Mouse (Mus musculus) hindbrain, postnatal 0 days (tissue): ENCODE results near the gene Rab31. TPM values are rescaled to one million over a fixed set of nuclear protein-coding genes. Genes with fewer than 3 reads are reported as not detected.
A peak's percentile ranks its signal among the peaks of the same experiment; 100 is the strongest.

ENCODE experiments used
- ATAC-seq: fragments of 200-750 bp; cut with Nextera tagmentation; 2 replicates; pipeline ENCODE4 v1.8.0; 2017; ENCODE audit warnings: mild to moderate bottlenecking, moderate TSS enrichment, moderate library complexity
- DNase-seq: peaks from one replicate; pipeline ENCODE4 v3.0.0-alpha.2; 2015; ENCODE audit warnings: low spot score
- H3K27ac ChIP-seq: fragments of 300-500 bp; sonication (generic); 2 replicates; pipeline ENCODE4 v1.5.1; 2014; ENCODE audit warnings: mild to moderate bottlenecking
- H3K27me3 ChIP-seq: fragments of 300-500 bp; sonication (generic); 2 replicates; pipeline ENCODE4 v1.6.1; 2014; ENCODE audit warnings: low read length, mixed read lengths; ENCODE audit not compliant: insufficient read depth
- H3K36me3 ChIP-seq: fragments of 300-500 bp; sonication (generic); 2 replicates; pipeline ENCODE4 v1.6.1; 2014; ENCODE audit warnings: low read length, mixed read lengths; ENCODE audit not compliant: insufficient read depth
- H3K4me1 ChIP-seq: fragments of 300-500 bp; sonication (generic); 2 replicates; pipeline ENCODE4 v1.6.1; 2014; ENCODE audit warnings: antibody characterized with exemption, low read length, mixed read lengths; ENCODE audit not compliant: insufficient read depth
- H3K4me2 ChIP-seq: fragments of 300-500 bp; sonication (generic); 2 replicates; pipeline ENCODE4 v1.6.1; 2014; ENCODE audit warnings: low read depth, mild to moderate bottlenecking, low read length, moderate library complexity, mixed read lengths
- H3K4me3 ChIP-seq: fragments of 300-500 bp; sonication (generic); 2 replicates; pipeline ENCODE4 v1.5.1; 2014; ENCODE audit warnings: low read length
- H3K9ac ChIP-seq: fragments of 300-500 bp; sonication (generic); replicated peaks from 2 replicates; pipeline ENCODE4 v1.6.1; 2014; ENCODE audit warnings: mild to moderate bottlenecking, low read length, moderate library complexity, mixed read lengths
- H3K9me3 ChIP-seq: fragments of 300-500 bp; sonication (generic); 2 replicates; pipeline ENCODE4 v1.6.1; 2016; ENCODE audit warnings: low read length, mixed read lengths
- CTCF ChIP-seq: IDR thresholded peaks from 2 replicates; pipeline ENCODE4 v1.5.1; 2016; ENCODE audit warnings: antibody characterized with exemption, control low read depth, low read depth
- WGBS: fragments of 180-500 bp; shearing (Covaris S2); extraction: QIAGEN DNeasy Blood & Tissue Kit; methylation state at CpG from one replicate; pipeline ENCODE4 v1.1.7; 2014; 5-methylcytosine and 5-hydroxymethylcytosine counted together
- polyA plus RNA-seq: library from polyadenylated mRNA; unstranded; fragments of >200 nt; fragmentation: Nextera tagmentation; extraction: Ambion mirVana; gene quantifications from 2 replicates; pipeline ENCODE4 v1.2.1, GENCODE M21; 2015
- total RNA-seq: library from RNA; depleted of rRNA; stranded (reverse); fragments of >200 nt; gene quantifications from 2 replicates; pipeline ENCODE4 v1.2.3, GENCODE M21; 2014

Rab31 gene
- total and polyA plus RNA-seq, 2 experiments from 2014 or later, result 67.2 to 88.1 TPM

GRCm38 (mm10) chr17:65789576-65789975 lies 17.0 kb upstream of the Rab31 start:
- no peak overlapping the region for H3K4me3 ChIP-seq
- no peak overlapping the region for H3K4me2 ChIP-seq
- no peak for DNase-seq
- H3K9me3 ChIP-seq, result no peaks in the 10 kb centered on the region
- peaks cover 6% of the 10 kb centered on the region; the same call in 1 of the 2 replicates for H3K4me1 ChIP-seq
- H3K27ac ChIP-seq, result no peak overlapping the region
- 94% methylated on average over 6 of the region's 6 CpGs for WGBS
- ATAC-seq, result no peak
- no peak overlapping the region for H3K9ac ChIP-seq
- no peak for TF ChIP-seq CTCF
- H3K36me3 ChIP-seq, result no peaks in the 10 kb centered on the region
- no peaks in the 10 kb centered on the region for H3K27me3 ChIP-seq

GRCm38 (mm10) chr17:65788542-65789291 lies 16.2 kb upstream of the Rab31 start:
- Histone ChIP-seq H3K27me3 (no peaks in the 10 kb centered on the region), H3K36me3 (no peaks in the 10 kb centered on the region), H3K4me3 (no peak overlapping the region), H3K27ac (no peak overlapping the region), H3K9me3 (no peaks in the 10 kb centered on the region), H3K4me1 (peaks cover 9% of the 10 kb centered on the region; the same call in 1 of the 2 replicates), H3K4me2 (no peak overlapping the region), H3K9ac (no peak overlapping the region)
- no peak for TF ChIP-seq CTCF
- DNase-seq, result no peak
- ATAC-seq, result no peak
- WGBS, result 74% methylated on average over 12 of the region's 12 CpGs

- no peak overlapping the region for H3K27ac ChIP-seq
- H3K4me1 ChIP-seq, result peaks cover 9% of the 10 kb centered on the region; the same call in 1 of the 2 replicates
- H3K4me3 ChIP-seq, result no peak overlapping the region
- H3K27me3 ChIP-seq, result no peaks in the 10 kb centered on the region
- no peak for TF ChIP-seq CTCF
- H3K36me3 ChIP-seq, result no peaks in the 10 kb centered on the region
- no peak overlapping the region for H3K9ac ChIP-seq
- H3K9me3 ChIP-seq, result no peaks in the 10 kb centered on the region
- no peak for DNase-seq
- WGBS, result 87% methylated on average over 4 of the region's 4 CpGs
- no peak overlapping the region for H3K4me2 ChIP-seq
- ATAC-seq, result no peak
Observed at GRCm38 (mm10) chr17:65787261-65787660, 14.7 kb upstream of the Rab31 start.

GRCm38 (mm10) chr17:65786225-65786624 lies 13.7 kb upstream of the Rab31 start:
- DNase-seq (no peak), ATAC-seq (no peak)
- TF ChIP-seq CTCF, result peak; percentile 52
- 80% methylated on average over 7 of the region's 7 CpGs for WGBS
- Histone ChIP-seq H3K9me3 (no peaks in the 10 kb centered on the region), H3K4me2 (no peak overlapping the region), H3K4me1 (peaks cover 9% of the 10 kb centered on the region; the same call in 1 of the 2 replicates), H3K27me3 (no peaks in the 10 kb centered on the region), H3K27ac (no peak overlapping the region), H3K36me3 (no peaks in the 10 kb centered on the region), H3K9ac (no peak overlapping the region), H3K4me3 (no peak overlapping the region)

GRCm38 (mm10) chr17:65785707-65786106 lies 13.2 kb upstream of the Rab31 start:
- Histone ChIP-seq H3K36me3 (no peaks in the 10 kb centered on the region), H3K9me3 (no peaks in the 10 kb centered on the region), H3K9ac (no peak overlapping the region), H3K4me2 (no peak overlapping the region), H3K4me1 (peaks cover 9% of the 10 kb centered on the region; the same call in 1 of the 2 replicates), H3K27ac (no peak overlapping the region), H3K27me3 (no peaks in the 10 kb centered on the region), H3K4me3 (no peak overlapping the region)
- no peak for TF ChIP-seq CTCF
- ATAC-seq (no peak), DNase-seq (no peak)

GRCm38 (mm10) chr17:65784610-65785140 lies 12.1 kb upstream of the Rab31 start:
- H3K9me3 ChIP-seq, result no peaks in the 10 kb centered on the region
- no peaks in the 10 kb centered on the region for H3K27me3 ChIP-seq
- WGBS, result 64% methylated on average over 8 of the region's 8 CpGs
- TF ChIP-seq CTCF, result no peak
- no peak for DNase-seq
- H3K4me2 ChIP-seq, result peak overlapping the region; percentile 54
- H3K4me3 ChIP-seq, result peak overlapping the region; percentile 77
- no peak for ATAC-seq
- peaks cover 9% of the 10 kb centered on the region; the same call in 1 of the 2 replicates for H3K4me1 ChIP-seq
- H3K27ac ChIP-seq, result no peak overlapping the region
- no peaks in the 10 kb centered on the region for H3K36me3 ChIP-seq
- peak overlapping the region; percentile 40; the same call in 1 of the 2 replicates for H3K9ac ChIP-seq
